Mouse (Mus musculus) T-cell, adult 66 days (primary cell): ENCODE measurements around the gene Slc18a3. TPM values are rescaled to one million over a fixed set of nuclear protein-coding genes. Genes with fewer than 3 reads are reported as not detected.

Experiments used
- total RNA-seq, 2 experiments: library from RNA; stranded (reverse); gene quantifications; 3 replicates in 1 of 2; 4 replicates in 1 of 2; pipeline ENCODE4 v1.2.4; 2023

The Slc18a3 gene
- total RNA-seq: not detected

DNA sequence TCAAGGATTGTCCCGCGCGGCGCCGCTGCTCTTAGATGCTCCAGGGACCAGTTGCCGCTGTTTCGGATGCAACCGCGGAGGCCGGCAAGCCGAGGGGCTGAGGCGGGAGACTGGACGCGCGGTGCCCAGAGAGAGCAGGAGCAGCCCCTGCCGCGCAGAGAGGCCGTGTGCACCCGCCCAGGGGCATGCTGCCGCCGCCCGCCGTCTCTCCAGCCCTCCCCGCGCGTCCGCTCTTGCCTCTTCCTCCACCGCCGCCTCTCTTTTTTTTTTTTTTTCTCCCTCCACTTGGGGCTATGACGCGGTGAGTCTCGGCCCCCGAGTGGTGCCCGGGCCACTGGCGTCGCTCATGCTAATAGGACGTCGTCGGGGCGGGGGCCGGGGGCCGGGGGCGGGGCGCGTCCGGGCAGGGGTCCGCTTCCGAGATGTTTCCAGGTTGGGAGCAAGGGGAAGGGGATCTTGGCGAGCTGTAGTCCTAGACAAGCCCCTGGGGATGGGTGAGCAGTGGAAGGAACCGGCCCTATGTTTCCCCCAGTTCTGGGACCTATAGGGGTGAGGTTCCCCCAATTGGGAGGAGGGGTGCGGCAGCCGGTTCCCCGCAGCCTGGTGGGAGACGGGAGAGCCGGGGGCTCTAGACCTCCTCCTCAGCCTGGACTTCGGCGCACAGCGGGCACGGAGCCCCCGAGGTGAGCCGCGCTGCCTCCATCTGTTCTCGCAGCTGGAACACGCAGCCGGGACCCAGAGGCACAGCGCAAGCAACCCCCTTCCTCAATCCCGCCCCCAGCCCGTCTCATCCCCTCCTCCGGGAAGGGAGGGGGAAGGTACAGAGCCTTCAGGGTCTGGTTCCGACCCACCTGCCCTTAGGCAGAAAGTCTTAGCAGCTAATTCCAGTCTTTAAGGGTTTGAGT lies at the start of gene Slc18a3:
Gene Slc18a3 (minus strand): TSS at position 250 of the 905 bp plus-strand sequence.

DNA sequence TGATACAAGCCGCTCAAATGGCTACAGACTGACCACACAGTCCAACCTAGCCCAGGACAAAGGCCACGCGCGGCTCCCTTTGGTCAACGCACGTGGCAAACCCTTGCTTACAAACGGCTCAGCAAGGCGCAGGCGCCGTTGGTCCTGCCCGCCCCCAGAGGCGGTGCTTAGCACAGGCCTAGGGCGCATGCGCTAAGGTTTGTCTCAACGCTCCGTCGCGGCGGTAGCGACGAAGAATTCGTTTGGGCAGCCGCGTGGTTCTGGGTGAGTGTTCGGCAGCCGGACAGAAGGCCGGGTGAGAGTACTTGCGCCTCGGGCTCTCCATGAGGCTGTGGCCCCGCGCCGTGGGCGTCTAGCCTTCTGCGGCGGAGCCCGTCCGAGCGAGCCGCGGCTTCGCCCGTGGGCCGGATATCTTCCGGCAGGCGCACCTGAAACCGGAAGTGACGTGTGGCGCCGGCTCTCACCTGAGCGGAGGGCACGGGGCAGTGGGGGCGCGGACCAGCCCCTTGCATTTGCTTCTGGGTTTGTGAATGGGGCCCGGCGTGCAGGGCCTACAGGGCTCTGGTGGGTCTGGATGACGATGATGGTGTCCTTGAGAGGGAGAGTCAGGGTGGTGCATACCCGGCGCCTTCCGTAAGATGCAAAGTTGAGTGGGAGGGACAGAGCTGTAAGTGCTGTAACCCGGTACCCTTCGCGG lies 48.8 kb upstream of the Slc18a3 start, which contains the start of gene Ercc6:
Gene Ercc6 (plus strand): TSS at position 186 of the 697 bp plus-strand sequence.

DNA sequence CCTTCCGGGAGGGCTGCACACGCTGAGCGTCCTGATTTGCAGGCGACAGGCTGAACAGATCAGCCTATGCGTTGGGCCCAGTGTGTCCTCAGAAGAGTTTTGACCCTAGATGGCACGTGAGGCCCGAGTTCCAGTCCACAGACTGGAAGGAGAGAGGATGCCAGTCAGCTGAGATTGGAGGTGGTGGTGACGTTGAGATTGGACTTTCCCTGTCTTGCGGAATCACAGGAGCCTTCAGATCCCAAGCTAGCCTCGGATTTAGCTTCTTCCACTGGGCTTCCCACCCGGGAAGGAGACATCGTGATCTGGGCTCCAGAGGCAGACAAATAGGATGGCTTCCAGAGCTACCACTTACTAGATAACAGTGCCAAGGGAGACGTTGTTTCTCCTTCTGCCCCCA lies 1.2 kb upstream of the Slc18a3 start, which contains the start of gene Chat:
Gene Chat (minus strand): TSS at position 101 of the 400 bp plus-strand sequence.

Other genes starting within 250 kb of the Slc18a3 start
- under 1 TPM in 1 of 2 experiments, not detected in 1; 0.15 TPM for gene Ogdhl, start 142.8 kb downstream of the Slc18a3 start, total RNA-seq
- not detected for gene 1700024G13Rik, start 76.5 kb downstream of the Slc18a3 start, total RNA-seq
- not detected for gene Chat, start 1.1 kb upstream of the Slc18a3 start, total RNA-seq
- 10 to 100 TPM; 48.9 to 52.1 TPM for gene Ercc6, start 48.7 kb upstream of the Slc18a3 start, total RNA-seq
- not detected for gene Prrxl1, start 134.6 kb upstream of the Slc18a3 start, total RNA-seq
- gene 3425401B19Rik, start 220.4 kb upstream of the Slc18a3 start, total RNA-seq: not detected